Mouse (Mus musculus): Measurements from ENCODE around the gene Dcdc2a. TPM values are rescaled to one million over a fixed set of nuclear protein-coding genes. Genes with fewer than 3 reads are reported as not detected.

Dcdc2a gene
- total RNA-seq, 2 experiments from 2014 or later = 0.14 TPM; not detected in 1

- intact Hi-C loops (cut with DNase I) = no loop called here
- DNase-seq = no peak
These were observed 38.6 kb downstream of the Dcdc2a start for GRCm38 (mm10) chr13:25094381-25094780.

DNA sequence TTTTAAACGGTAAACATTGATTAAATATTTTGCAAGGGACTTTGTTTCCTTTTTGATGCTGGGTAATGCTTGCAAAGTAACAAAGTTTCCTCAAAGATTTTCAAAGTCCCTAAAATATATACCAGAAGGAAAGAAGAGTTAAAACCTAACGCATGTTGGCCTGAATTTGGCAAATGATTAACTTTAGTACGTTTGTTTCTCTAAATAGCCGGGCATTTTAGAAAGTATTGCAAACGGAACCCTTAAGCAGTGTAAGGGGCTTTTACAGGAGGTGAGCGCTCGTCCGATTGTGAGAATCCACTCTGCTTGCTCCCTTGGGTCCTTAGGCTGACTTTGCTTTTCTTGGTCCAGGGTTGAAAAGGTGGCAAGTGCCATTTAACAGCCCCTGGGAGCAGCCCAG, 41.5 kb downstream of the Dcdc2a start:
- DNase-seq = no peak
- intact Hi-C loops (cut with DNase I) = no loop called here

- intact Hi-C loops (cut with DNase I) = no loop called here
These were observed 42.8 kb downstream of the Dcdc2a start for GRCm38 (mm10) chr13:25098578-25098977.

GRCm38 (mm10) chr13:25099508-25099907, 43.7 kb downstream of the Dcdc2a start:
- DNase-seq = no peak
- intact Hi-C loops (cut with DNase I) = no loop called here

More at GRCm38 (mm10) chr13:25098578-25098977, 42.8 kb downstream of the Dcdc2a start:
- no peak for DNase-seq

GRCm38 (mm10) chr13:25100581-25100980, 44.8 kb downstream of the Dcdc2a start:
- intact Hi-C loops (cut with DNase I) = no loop called here
- no peak for DNase-seq

DNA sequence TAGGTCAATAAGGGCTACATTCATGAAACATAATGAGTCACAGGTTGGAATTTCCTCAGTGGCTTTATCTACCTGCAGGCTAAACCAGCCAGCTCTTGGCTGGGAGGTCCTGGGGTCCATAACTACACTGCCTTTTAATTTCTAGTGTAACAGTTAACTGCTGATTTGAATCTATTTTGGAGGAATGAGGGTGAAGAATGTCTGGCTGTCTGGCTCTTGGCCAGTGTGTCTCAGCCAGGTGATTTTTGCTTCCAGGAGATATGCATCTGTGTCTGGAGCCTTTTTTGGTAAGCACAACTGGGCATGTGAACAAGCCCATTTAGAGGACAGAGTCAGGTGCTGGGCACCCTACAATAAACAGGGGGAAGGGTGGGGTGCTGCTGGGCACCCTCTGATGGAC, 49.9 kb downstream of the Dcdc2a start:
- intact Hi-C loops (cut with DNase I) = no loop called here
- DNase-seq = no peak

DNA sequence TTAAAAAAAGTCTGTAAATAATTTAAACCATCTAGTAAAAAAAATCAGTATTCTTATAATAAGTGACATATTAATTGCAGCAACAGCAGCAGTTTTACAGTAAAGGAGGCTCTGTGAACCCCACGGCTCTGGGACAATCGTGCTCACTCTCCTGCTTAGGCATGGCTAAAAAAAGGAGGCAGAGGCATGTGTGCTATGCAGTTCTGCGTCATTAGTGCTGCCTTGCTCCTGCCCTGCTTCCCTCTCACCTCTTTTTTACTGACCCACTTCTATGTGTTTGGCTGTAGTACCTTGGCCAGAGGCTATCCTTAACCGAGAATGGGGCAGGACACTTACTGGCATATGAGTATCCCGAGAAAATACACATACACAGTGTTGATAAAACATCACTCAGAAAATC, 50.9 kb downstream of the Dcdc2a start:
- intact Hi-C loops (cut with DNase I) = no loop called here
- DNase-seq = peak; percentile 18 to 30

DNA sequence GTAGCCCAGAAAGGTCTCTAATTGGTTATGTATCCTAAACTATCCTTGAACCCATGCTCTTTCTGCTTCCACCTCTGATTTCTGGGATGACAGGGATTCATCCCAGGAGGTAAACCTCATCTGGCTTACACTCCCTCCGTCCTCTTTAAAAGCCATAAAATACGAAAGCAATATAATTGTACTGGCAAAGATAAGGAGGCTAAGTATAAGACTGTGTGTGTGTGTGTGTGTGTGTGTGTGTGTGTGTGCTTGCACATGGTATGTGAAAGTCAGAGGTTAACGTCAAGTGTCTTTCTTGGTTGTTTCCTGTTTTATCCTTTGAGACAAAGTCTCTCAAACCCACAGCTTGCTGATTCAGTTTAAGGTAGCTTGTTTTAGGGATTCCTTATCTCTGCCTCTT, 52.5 kb downstream of the Dcdc2a start:
- DNase-seq = no peak
- intact Hi-C loops (cut with DNase I) = no loop called here

GRCm38 (mm10) chr13:25110592-25111095, 54.8 kb downstream of the Dcdc2a start:
- intact Hi-C loops (cut with DNase I) = no loop called here

DNA sequence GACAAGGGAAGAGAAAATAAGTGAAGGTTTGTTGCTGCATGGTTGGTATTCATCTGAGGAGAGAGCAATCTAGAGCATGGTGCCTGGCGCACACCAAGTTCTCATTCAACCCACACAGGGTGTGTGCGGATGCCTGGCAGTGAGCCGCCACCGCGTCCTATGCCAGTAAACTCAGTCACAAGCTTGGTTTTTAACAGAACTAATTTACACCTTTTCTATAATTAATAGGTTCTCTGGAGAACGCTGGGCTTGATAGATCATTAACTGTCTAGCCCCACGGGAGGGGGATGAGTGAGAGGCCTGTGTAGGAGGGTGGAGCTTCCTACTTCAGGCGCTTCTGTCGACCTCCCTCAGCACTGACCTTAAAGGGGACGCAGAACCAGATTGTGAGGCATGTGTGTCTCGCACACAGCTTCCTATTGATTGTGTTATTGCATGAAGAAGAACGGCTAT, 59.7 kb downstream of the Dcdc2a start:
- peak; percentile 32 to 52 for DNase-seq
- intact Hi-C loops (cut with DNase I) = no loop called here

More at GRCm38 (mm10) chr13:25110592-25111095, 54.8 kb downstream of the Dcdc2a start:
- DNase-seq = no peak

DNA sequence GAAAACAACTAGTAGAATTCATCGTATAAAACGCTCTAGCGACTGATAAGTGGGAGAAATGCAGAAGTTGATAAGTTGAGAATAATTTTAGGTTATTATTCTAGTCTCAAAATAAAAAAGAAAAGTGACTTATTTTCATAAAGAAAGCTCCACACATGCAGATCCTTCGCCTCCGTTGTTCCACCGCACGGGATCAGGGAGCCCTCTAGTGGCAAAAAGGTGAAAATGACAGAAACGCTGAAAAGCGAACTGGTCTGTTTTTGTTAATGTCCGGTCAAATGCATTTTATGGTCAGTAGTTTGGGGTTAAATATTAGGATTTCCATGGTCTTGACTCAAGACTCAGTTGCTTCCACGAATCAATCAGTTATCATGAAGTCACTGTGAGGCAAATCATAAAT, 60.2 kb downstream of the Dcdc2a start:
- DNase-seq = peak; percentile 46 to 59

DNA sequence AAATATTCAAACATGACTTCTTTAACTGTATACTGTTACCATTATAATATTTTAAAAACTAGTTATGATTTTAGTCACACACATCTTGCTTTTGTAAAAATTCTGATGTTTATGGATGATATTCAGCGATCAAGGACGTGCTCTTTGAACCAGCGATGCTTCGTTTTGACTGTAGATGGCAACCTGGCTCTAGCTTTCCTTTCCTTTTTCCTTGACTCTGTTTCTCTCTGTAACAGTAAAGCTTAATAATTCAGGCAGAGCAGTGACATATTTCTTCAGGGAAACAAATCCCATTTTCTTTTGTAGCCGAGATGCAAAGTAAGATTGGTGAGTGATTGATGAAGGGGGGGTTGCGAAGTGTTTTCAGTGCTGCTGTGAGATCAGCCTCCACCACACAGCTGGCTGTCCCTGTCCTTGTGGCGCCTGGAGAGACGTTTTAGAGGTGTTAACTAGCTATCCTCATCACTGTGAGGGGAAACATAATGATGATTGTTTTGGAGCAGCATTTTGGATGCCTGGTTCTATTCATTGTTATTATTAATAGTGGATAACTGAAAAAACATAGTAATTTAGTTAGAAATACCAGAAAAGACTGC, 67.0 kb downstream of the Dcdc2a start:
- no peak for DNase-seq
- intact Hi-C loops (cut with DNase I) = no loop called here

More for the DNA sequence above, 60.2 kb downstream of the Dcdc2a start:
- intact Hi-C loops (cut with DNase I) = loop anchor here (1.0 kb wide), 1 partner anchor 92 kb away; no protein-coding TSS in a partner anchor

DNA sequence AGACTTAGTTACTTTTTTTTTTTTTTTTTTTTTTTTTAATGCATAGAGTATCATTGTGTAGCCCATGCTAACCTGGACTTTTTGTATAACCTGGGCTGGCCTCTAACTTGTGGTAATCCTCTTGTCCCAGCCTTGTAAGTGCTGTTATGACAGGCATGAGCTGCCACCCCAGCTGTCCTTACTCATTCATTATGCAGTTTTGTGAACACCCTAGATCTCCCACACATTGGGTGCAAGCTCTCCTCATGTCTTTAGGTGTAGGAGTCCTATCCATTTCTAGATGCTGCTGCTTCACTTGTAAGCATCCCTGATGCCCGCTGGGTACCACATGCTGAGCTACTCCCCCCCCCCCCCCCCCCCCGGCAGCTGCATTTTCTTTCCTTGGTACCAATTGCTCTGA, 71.4 kb downstream of the Dcdc2a start:
- DNase-seq = no peak
- intact Hi-C loops (cut with DNase I) = no loop called here

- intact Hi-C loops (cut with DNase I) = no loop called here
- no peak for DNase-seq
These were observed 72.0 kb downstream of the Dcdc2a start for GRCm38 (mm10) chr13:25127806-25128205.

GRCm38 (mm10) chr13:25128766-25129165, 73.0 kb downstream of the Dcdc2a start:
- intact Hi-C loops (cut with DNase I) = no loop called here
- no peak for DNase-seq

GRCm38 (mm10) chr13:25143066-25143465, 87.3 kb downstream of the Dcdc2a start:
- no peak for DNase-seq
- intact Hi-C loops (cut with DNase I) = no loop called here

DNA sequence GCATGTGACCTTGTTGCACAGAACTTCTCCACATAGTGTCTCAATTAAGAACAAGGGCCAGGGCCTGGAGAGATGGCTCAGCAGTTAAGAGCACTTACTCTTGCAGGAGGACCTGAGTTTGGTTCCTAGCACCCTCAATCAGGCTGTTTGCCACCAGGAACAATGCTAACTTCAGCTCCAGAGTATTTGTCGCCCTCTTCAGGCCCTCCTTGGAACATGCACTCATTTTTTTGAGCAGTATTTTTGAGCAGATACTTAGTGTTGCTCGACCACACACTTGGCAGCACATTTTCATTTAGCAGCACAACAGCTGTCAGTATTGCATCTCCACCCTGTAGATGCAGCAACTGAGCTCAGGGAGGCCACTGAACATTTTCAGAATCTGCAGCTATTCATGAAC, 88.3 kb downstream of the Dcdc2a start:
- DNase-seq = no peak
- intact Hi-C loops (cut with DNase I) = no loop called here

DNA sequence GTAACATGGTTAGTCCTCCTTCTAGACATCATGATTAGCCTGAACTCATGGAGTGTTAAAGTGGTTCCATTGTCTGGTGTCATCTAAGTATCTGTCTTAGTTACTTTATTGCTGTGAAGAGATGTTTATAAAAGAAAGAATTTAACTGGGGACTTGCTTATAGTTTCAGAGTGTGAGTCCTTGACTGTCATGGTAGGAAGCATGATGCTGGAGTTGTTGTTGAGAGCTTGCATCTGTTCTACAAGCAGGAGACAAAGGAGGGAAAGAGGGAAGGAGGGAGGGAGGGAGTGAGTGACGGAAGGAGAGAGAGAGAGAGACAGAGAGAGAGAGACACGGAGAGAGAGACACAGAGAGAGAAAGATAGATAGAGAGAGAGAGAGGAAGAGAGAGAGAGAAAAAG, 90.4 kb downstream of the Dcdc2a start:
- intact Hi-C loops (cut with DNase I) = no loop called here
- no peak for DNase-seq

DNA sequence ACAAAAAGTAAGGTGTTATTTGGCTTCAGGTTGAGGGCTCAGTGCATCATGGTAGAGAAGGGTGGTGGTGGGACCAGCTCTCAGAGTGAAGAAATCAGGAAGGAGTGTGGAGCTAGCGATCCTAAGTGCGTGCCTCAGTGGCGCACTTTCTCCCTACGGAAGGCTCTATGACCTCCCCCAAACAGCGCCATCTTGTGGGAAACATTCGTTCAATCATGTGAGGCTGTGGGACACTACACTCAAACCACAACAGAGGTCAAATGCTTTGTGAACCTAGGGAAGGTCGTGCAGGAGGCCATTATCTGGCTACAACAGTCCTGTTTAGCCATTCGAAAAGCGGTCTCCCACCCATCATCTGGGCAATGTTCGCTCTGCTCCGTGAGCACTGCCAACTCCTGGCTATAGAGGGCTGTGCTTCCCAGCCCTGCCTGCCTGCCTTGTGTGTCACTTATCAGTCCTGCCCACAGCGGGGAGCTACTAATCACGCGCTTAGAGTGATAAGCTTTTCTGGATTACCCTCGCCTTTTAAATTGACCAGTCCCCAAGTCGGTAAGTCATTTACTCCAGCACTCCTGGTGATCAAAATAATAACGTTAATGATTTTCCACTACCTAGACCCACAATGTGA, 94.5 kb downstream of the Dcdc2a start:
- intact Hi-C loops (cut with DNase I) = no loop called here
- no peak for DNase-seq

DNA sequence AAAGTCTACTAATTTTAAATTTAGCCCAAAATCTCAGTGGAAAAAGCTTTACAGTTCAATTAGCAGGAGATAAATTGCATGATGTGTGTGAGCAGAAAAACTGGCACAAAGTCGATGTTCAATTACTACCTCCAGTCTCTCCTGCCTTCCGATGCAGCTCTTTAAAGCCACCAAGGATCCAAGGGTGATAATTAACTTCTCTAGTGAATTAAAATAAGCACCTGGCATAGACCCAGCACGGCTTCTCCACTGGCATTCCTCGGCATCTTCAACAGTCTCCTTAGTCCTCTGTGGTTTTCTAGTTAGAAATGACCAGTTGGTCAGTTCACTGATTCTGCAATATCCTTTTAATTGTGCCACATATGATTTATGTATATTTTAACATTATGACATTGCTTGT, 95.1 kb downstream of the Dcdc2a start:
- DNase-seq = no peak
- intact Hi-C loops (cut with DNase I) = no loop called here

DNA sequence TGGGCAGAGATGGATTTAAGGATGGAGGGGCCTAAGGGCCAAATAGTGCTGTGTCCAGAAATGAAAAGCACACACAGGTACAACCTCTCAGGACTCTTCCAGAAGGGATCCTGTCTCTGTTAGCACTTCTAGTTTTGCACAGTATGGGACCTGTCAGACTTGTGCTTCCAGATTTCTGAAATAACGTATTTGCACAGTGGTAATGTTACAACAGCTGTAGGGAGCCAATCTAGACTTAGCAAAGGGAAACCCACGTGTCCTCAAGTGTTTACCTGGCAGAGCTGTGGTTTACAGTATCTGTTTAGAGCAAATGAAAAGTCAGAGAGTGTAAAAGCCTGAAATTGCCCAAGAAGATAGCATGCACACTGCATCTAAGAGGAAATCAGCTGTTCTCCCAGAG, 104.1 kb downstream of the Dcdc2a start:
- DNase-seq = no peak
- intact Hi-C loops (cut with DNase I) = no loop called here

DNA sequence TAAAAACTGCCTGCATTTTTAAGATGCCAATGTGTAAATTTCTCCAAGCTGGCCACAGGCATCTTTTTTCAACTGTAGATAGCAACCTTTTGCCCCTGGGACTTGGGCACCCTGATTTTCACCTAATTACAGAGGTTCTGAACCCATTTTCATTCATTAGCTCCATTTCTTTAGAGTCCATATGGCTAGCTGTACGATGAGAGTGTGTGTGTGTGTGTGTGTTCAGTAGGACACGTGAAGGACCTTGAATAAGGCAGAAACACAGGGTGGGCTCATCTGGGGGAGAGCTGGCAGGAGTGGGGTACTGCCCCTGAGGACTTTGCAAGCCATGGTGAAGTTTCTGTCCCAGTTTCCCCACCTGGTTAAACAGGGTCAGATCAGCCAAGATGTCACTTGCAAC, 105.0 kb downstream of the Dcdc2a start:
- DNase-seq = no peak
- intact Hi-C loops (cut with DNase I) = no loop called here
